Mouse (Mus musculus) MEL-GATA-1-ER (cell line): ENCODE data around the gene Ptgs1.

ENCODE experiments used
- DNase-seq: peaks from one replicate; pipeline ENCODE4 v3.0.0-alpha.2; 2012; ENCODE audit warnings: low read depth; ENCODE audit errors: extremely low read depth

The Ptgs1 gene

GRCm38 (mm10) chr2:36244705-36245104 lies 14.5 kb downstream of the Ptgs1 start:
- no peak for DNase-seq

- no peak for DNase-seq
Observed at GRCm38 (mm10) chr2:36247964-36248363, 17.7 kb downstream of the Ptgs1 start.

GRCm38 (mm10) chr2:36251156-36251555 lies 20.9 kb downstream of the Ptgs1 start:
- no peak for DNase-seq

- no peak for DNase-seq
Observed at GRCm38 (mm10) chr2:36252505-36252904, 22.3 kb downstream of the Ptgs1 start.

GRCm38 (mm10) chr2:36254445-36254844 lies 24.2 kb downstream of the Ptgs1 start:
- no peak for DNase-seq

- no peak for DNase-seq
Observed at GRCm38 (mm10) chr2:36256931-36257330, 26.7 kb downstream of the Ptgs1 start.

- no peak for DNase-seq
Observed at GRCm38 (mm10) chr2:36259382-36259781, 29.2 kb downstream of the Ptgs1 start.

GRCm38 (mm10) chr2:36259798-36260540 lies 29.7 kb downstream of the Ptgs1 start:
- DNase-seq: no peak

GRCm38 (mm10) chr2:36262025-36262424 lies 31.8 kb downstream of the Ptgs1 start:
- no peak for DNase-seq

- DNase-seq: no peak
Observed at GRCm38 (mm10) chr2:36269458-36269857, 39.2 kb downstream of the Ptgs1 start.

GRCm38 (mm10) chr2:36270186-36270585 lies 40.0 kb downstream of the Ptgs1 start:
- no peak for DNase-seq

GRCm38 (mm10) chr2:36271085-36271484 lies 40.9 kb downstream of the Ptgs1 start:
- no peak for DNase-seq

GRCm38 (mm10) chr2:36272288-36272950 lies 42.2 kb downstream of the Ptgs1 start:
- DNase-seq: peak; percentile 26

- peak; percentile 59 for DNase-seq
Observed at GRCm38 (mm10) chr2:36276454-36276853, 46.2 kb downstream of the Ptgs1 start.

GRCm38 (mm10) chr2:36278760-36279159 lies 48.5 kb downstream of the Ptgs1 start:
- no peak for DNase-seq

- no peak for DNase-seq
Observed at GRCm38 (mm10) chr2:36281138-36281537, 50.9 kb downstream of the Ptgs1 start.

- DNase-seq: no peak
Observed at GRCm38 (mm10) chr2:36282301-36282700, 52.1 kb downstream of the Ptgs1 start.
